Mouse (Mus musculus): ENCODE measurements around the gene Ddx46. TPM values are rescaled to one million over a fixed set of nuclear protein-coding genes. Genes with fewer than 3 reads are reported as not detected.

Ddx46 gene
- 31.4 and 31.5 TPM in 2 replicates for polyA plus RNA-seq (2015; fragmentation: Nextera tagmentation; extraction: Ambion mirVana)

DNA sequence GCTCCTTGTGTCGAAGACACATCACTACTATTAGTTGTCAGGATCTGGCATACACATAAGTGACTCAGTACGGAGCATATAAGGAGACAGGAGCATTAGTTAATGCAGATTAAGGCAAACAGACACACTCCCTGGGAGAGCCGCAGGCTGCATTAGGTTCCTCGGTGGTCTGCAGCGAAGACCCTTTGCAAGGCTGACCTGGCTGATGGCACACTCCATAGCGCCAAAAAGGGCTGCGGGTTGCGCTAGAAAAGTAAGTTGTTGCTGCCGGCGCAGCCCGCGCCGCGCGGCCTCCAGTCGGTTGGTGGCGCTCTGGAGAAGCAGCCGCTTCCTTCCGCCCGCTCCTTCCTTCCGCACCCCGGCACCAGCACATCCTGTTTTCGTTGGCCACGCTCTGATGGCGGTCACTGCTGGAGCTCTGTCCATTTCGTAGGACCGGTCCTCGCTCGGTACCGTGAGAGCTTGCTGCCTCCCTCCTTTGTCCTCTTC, at the start of gene Ddx46:
Gene Ddx46, plus strand, starts transcription at position 389 of the 489 bp plus-strand sequence.
- 6% methylated on average over 30 of the region's 30 CpGs for WGBS
- H3K4me3 ChIP-seq (replicated peaks): peak within 1 kb of the TSS; percentile 98
- H3K4me1 ChIP-seq (replicated peaks): peaks cover 6% of the 10 kb centered on the region; the same call in 1 of the 2 replicates
- H3K27me3 ChIP-seq (replicated peaks): no peaks in the 10 kb centered on the region
- H3K27ac ChIP-seq: no peak within 1 kb of the TSS
- peak within 1 kb of the TSS; percentile 96 for H3K9ac ChIP-seq
- H3K4me2 ChIP-seq (replicated peaks): peak within 1 kb of the TSS; percentile 70
- H3K9me3 ChIP-seq: no peaks in the 10 kb centered on the region
- H3K36me3 ChIP-seq: peaks cover 13% of the 10 kb centered on the region; the same call in 1 of the 2 replicates
- ATAC-seq: peak; percentile 93

DNA sequence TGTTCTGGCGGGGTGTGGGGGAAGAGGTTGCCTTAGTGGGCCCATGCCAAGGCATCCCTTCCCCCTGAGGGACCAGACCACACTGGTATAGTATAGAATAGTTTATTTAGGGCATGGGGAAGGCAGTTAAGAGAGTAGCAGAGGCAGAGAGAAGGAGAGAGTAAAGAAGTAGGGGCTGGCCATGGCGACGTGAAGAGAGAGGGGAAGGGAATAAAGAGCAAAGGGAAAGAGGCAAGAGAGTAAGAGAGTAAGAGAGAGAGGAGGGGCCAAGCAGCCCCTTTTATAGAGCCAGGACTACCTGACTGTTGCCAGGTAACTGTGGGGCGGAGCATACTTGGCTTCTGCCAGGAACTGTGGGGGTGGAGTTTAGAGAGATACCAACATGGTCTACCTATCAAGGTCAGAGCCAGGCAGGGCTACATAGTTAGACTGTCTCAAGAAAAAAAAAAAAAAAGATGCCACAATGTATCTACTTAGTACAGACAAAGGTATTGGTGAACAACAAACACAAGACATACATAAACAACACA, 42.8 kb upstream of the Ddx46 start:
- 68% methylated on average over 4 of the region's 4 CpGs for WGBS
- Histone ChIP-seq H3K9me3 (no peaks in the 10 kb centered on the region), H3K4me2 (replicated peaks) (no peak overlapping the region), H3K27ac (no peak overlapping the region), H3K27me3 (replicated peaks) (no peaks in the 10 kb centered on the region), H3K36me3 (peaks cover 25% of the 10 kb centered on the region), H3K4me3 (replicated peaks) (no peak overlapping the region), H3K9ac (no peak overlapping the region), H3K4me1 (replicated peaks) (peaks cover 5% of the 10 kb centered on the region; the same call in 1 of the 2 replicates)
- ATAC-seq: peak; percentile 24

DNA sequence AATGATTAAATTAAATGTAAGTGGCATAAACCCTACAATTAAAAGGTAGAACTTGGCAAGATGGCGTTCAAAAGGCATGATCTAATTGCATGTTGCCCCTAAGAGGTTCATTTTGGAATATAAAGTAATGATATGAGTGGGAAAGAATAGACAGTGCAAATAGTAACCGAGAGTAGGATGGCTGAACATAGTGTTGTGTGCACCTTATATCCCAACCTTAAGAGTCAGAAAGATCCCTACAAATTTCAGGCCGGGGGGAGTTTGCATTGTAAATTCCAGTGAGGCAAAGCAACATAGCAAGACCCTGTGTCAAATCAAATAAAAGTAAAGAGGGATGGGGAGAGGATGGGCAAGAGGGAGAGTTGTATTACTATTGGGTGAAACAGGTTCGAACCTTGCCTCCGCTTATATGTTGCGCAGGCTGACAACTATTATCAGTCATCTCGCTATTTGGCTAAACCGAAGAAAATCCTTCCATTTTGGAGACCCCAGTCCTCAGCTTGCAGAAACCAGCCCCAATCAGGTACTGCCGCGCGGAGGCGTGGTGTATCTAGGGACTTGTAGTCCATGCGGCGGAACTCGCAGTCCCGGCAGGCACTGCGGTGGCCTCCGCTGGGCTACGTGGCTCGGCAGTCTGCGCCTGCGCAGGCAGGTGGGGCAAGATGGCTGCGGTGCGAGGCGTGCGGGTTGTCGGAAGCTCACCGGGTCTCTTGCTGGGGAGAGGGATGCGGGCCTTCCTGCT, 42.1 kb upstream of the Ddx46 start:
- Histone ChIP-seq H3K9me3 (no peaks in the 10 kb centered on the region), H3K27me3 (replicated peaks) (no peaks in the 10 kb centered on the region), H3K9ac (peak overlapping the region; percentile 83), H3K4me2 (replicated peaks) (peak overlapping the region; percentile 59), H3K36me3 (peaks cover 26% of the 10 kb centered on the region), H3K4me1 (replicated peaks) (peaks cover 5% of the 10 kb centered on the region; the same call in 1 of the 2 replicates), H3K4me3 (replicated peaks) (peak overlapping the region; percentile 75), H3K27ac (peak overlapping the region; percentile 14; the same call in 1 of the 2 replicates)
- 5% methylated on average over 29 of the region's 29 CpGs for WGBS
- peak; percentile 99 for ATAC-seq

DNA sequence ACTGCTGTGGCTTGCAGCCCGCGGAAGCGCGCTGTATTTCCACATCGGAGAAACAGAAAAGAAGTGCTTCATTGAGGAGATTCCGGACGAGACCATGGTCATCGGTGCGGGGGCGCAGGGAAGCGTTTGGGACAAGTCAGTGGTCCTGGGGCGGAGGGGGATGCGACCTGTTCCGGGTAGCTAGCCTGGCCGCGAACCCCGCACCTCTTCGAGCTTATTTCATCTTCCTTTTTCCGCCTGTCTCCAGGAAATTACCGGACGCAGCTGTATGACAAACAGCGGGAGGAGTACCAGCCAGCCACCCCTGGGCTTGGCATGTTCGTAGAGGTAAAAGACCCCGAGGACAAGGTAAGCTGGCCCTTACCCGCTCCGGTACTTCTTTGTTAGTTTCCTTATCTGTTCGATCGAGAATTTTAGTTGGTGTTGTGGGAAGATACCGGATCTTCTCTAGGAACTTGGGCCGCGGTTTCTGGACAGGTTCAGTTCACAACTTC, 41.5 kb upstream of the Ddx46 start:
- peak overlapping the region; percentile 59 for H3K4me2 ChIP-seq (replicated peaks)

DNA sequence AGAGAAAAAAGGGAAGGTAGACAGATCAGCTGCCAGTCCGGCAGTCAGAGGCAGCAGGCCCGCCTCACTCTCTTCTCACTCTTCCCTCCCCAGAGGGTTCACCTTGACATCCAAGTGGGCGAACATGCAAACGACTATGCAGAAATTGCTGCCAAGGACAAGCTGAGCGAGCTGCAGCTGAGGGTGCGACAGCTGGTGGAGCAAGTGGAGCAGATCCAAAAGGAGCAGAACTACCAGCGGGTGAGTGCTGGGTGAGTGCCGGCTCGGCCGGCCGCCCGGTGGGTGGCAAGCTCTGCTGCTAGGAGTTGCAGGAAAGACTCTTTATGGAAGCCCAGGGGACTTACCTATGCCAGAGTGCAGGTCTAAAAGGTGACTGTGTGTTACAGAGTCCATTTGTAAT, 39.5 kb upstream of the Ddx46 start:
- Histone ChIP-seq H3K4me1 (replicated peaks) (peaks cover 5% of the 10 kb centered on the region; the same call in 1 of the 2 replicates), H3K9me3 (no peaks in the 10 kb centered on the region), H3K4me3 (replicated peaks) (no peak overlapping the region), H3K27me3 (replicated peaks) (no peaks in the 10 kb centered on the region), H3K27ac (no peak overlapping the region), H3K4me2 (replicated peaks) (no peak overlapping the region), H3K36me3 (peaks cover 30% of the 10 kb centered on the region), H3K9ac (no peak overlapping the region)
- 83% methylated on average over 12 of the region's 12 CpGs for WGBS
- ATAC-seq: no peak

More for the DNA sequence above, 41.5 kb upstream of the Ddx46 start:
- peak overlapping the region; percentile 14; the same call in 1 of the 2 replicates for H3K27ac ChIP-seq
- peak overlapping the region; percentile 75 for H3K4me3 ChIP-seq (replicated peaks)
- peaks cover 30% of the 10 kb centered on the region for H3K36me3 ChIP-seq
- peak; percentile 68 for ATAC-seq
- WGBS: under 1% methylated on average over 31 of the region's 31 CpGs
- H3K4me1 ChIP-seq (replicated peaks): peaks cover 5% of the 10 kb centered on the region; the same call in 1 of the 2 replicates
- H3K27me3 ChIP-seq (replicated peaks): no peaks in the 10 kb centered on the region
- H3K9me3 ChIP-seq: no peaks in the 10 kb centered on the region
- peak overlapping the region; percentile 83 for H3K9ac ChIP-seq

DNA sequence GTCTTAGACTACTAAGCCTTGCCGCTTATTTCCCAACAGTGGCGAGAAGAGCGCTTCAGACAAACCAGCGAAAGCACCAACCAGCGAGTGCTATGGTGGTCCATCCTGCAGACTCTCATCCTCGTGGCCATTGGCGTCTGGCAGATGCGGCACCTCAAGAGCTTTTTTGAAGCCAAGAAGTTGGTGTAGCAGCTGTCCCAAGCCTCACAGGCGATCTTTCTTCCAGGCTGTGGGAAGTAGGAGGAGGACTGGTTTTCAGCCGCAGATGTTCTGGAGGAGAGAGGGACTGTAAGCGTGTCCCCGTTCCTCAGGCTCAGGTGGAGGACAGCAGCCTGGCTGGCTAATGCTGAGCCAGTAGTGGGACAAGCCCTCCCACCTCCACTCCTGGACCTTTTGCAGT, 38.0 kb upstream of the Ddx46 start:
- no peak for ATAC-seq
- Histone ChIP-seq H3K4me2 (replicated peaks) (no peak overlapping the region), H3K4me3 (replicated peaks) (no peak overlapping the region), H3K27me3 (replicated peaks) (no peaks in the 10 kb centered on the region), H3K9me3 (no peaks in the 10 kb centered on the region), H3K9ac (no peak overlapping the region), H3K27ac (no peak overlapping the region), H3K36me3 (peaks cover 30% of the 10 kb centered on the region), H3K4me1 (replicated peaks) (peaks cover 9% of the 10 kb centered on the region)
- WGBS: 95% methylated on average over 12 of the region's 12 CpGs

DNA sequence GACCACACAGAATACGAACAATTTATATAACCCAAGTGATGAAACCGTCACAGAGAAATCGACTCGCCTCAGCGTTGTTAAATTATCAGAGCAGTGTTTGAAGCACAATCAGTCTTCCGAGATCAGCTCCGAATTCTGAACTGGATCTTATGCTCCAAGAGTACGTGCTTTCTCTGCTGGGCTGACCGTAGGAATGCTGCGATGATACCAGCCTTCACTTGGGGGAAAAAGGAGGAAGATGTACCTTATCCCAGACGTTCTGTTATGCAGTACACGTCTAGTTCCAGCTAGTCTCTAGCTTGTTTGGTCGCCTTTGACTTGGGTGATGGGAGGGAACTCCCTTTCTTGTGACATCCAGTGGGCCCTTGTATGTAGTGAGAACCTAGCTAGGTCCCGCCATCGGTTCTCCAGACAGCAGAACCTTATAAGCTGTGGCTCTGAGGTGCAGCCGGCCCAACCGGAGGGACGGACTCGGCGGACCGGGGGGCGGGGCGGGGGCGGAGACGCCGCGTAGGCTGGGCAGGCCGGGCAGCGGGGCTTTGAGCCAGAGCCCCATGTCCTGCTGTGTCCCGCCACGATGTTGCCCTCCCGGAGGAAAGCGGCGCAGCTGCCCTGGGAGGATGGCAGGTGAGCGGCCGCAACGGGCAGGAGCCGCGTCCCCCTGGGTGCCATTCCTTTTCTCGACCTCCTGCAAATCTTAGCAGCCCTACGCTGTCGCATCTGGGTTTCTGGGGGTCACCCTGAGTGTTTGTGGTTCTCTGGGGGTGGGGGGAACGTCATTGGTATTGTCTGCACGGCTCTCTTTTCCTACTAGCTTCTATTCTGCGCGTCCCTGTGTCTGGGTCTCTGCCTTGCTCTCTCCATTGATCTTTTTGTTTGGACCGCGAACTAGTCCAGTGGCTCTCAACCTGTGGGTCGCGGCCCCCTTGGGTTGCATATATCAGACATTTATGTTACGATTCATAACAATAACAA, 35.0 kb upstream of the Ddx46 start, which contains the start of gene B4galt7:
Gene B4galt7, plus strand, starts transcription at position 331 of the 975 bp plus-strand sequence.
- WGBS: 7% methylated on average over 51 of the region's 51 CpGs
- H3K9me3 ChIP-seq: no peaks in the 10 kb centered on the region
- H3K4me1 ChIP-seq (replicated peaks): peaks cover 4% of the 10 kb centered on the region
- no peaks in the 10 kb centered on the region for H3K27me3 ChIP-seq (replicated peaks)
- peak within 1 kb of the TSS; percentile 95 for H3K4me3 ChIP-seq (replicated peaks)
- peak; percentile 93 for ATAC-seq
- H3K36me3 ChIP-seq: peaks cover 30% of the 10 kb centered on the region
- peak within 1 kb of the TSS; percentile 94 for H3K9ac ChIP-seq
- H3K27ac ChIP-seq: peak within 1 kb of the TSS; percentile 51
- peak within 1 kb of the TSS; percentile 74 for H3K4me2 ChIP-seq (replicated peaks)

DNA sequence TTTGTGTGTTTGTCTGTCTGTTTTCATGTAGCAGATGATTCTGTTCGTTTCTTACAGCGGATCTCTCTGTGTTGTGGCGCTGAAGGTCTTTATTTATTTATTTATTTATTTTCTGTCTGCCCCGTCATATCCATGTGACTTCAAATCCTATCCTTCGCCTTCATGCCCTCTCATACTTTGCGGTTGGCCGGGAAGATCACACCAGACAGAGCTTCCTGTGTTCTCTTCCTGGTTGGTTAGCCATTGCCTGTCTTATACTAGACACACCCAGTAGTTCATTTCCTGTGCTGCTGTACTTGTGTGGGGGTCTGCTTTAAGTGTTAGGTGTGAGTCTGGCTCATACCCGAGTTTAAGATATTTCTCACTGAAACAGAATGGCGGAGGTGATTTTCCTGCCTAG, 34.2 kb upstream of the Ddx46 start:
- Histone ChIP-seq H3K9me3 (no peaks in the 10 kb centered on the region), H3K4me3 (replicated peaks) (peak overlapping the region; percentile 95), H3K9ac (peak overlapping the region; percentile 94; the same call in 1 of the 2 replicates), H3K27ac (no peak overlapping the region), H3K4me2 (replicated peaks) (peak overlapping the region; percentile 74), H3K4me1 (replicated peaks) (peaks cover 4% of the 10 kb centered on the region), H3K27me3 (replicated peaks) (no peaks in the 10 kb centered on the region), H3K36me3 (peaks cover 24% of the 10 kb centered on the region)
- WGBS: 16% methylated on average over 9 of the region's 9 CpGs
- ATAC-seq: peak; percentile 28; the same call in 1 of the 2 replicates

DNA sequence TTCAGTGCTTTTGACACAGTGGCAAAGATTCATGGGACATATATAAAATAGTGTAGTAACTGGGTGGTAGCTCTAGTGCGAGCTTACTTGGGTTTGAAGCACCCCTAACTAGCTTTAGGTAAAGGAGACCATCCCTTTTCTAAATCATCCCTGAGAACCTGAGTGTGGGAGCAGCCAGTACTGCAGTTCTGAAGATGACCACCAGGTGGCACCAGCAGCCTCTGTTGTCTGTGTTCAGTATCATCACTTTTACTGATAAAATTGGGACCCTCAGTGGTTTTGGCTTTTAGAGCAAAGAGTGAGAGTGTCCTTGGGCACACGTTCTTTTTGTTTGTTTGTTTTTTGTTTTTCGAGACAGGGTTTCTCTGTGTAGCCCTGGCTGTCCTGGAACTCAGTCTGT, 33.2 kb upstream of the Ddx46 start:
- Histone ChIP-seq H3K27ac (no peak overlapping the region), H3K9ac (no peak overlapping the region), H3K27me3 (replicated peaks) (no peaks in the 10 kb centered on the region), H3K36me3 (peaks cover 14% of the 10 kb centered on the region), H3K4me3 (replicated peaks) (no peak overlapping the region), H3K4me2 (replicated peaks) (no peak overlapping the region), H3K9me3 (no peaks in the 10 kb centered on the region), H3K4me1 (replicated peaks) (peaks cover 4% of the 10 kb centered on the region)
- no peak for ATAC-seq
- 4% methylated on average over 3 of the region's 3 CpGs for WGBS

DNA sequence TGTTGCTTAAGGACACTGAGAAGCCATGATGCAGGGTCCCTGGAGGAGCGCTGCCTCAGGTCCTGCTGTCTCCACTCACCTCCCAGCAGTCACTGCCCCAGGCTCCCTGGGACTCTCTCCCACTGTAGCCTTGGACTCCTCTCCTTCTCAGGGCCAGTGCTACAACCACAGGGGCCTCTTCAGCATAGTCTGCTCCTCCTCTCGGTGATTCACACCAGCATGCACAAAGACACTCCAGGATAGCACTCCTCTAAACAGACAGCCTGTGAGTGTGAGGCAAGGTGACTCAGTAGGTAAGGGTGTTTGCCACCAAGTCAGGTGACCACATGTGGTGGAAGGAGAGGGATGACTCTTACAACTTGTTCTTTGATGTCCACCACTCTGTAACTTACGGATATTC, 30.2 kb upstream of the Ddx46 start:
- WGBS: 92% methylated on average over 3 of the region's 3 CpGs
- H3K9ac ChIP-seq: no peak overlapping the region
- no peak for ATAC-seq
- no peaks in the 10 kb centered on the region for H3K27me3 ChIP-seq (replicated peaks)
- no peak overlapping the region for H3K4me3 ChIP-seq (replicated peaks)
- H3K4me1 ChIP-seq (replicated peaks): peaks cover 4% of the 10 kb centered on the region
- H3K9me3 ChIP-seq: no peaks in the 10 kb centered on the region
- no peak overlapping the region for H3K4me2 ChIP-seq (replicated peaks)
- 0 out of 2 replicates have a peak, but pooled peaks cover 18% of the 10 kb centered on the region for H3K36me3 ChIP-seq
- H3K27ac ChIP-seq: no peak overlapping the region

DNA sequence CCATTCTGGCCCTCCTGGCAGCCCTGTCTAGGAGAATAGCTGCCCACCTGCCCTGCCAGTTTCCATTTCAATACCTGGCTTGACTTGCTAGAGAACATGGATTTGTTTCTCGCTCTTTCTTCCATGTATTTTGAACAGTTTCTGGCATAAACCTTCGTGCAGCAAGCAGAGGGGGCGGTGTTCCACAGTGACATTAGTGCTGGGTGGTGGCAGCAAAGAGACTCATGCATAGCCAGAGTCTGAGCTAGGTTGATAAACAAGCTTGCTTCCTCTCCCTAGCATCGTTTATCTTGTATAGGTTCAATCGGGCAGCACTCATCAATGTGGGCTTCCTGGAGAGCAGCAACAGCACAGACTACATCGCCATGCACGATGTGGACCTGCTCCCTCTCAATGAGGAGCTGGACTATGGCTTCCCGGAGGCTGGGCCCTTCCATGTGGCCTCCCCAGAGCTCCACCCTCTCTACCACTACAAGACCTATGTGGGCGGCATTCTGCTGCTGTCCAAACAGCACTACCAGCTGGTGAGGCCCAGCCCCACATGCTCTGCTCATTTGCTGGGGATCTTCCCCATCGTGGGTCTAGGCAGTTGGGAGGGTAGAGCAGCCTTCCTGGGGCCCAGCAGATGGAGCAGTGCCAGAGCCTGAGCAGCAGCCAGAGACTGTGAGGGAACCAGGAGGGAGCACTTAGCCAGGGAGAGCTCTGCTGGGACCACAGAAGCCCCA, 27.8 kb upstream of the Ddx46 start:
- Histone ChIP-seq H3K9me3 (no peaks in the 10 kb centered on the region), H3K36me3 (0 out of 2 replicates have a peak, but pooled peaks cover 18% of the 10 kb centered on the region), H3K4me2 (replicated peaks) (no peak overlapping the region), H3K9ac (no peak overlapping the region), H3K4me3 (replicated peaks) (no peak overlapping the region), H3K27ac (no peak overlapping the region), H3K27me3 (replicated peaks) (no peaks in the 10 kb centered on the region), H3K4me1 (replicated peaks) (no peaks in the 10 kb centered on the region)
- no peak for ATAC-seq
- 74% methylated on average over 10 of the region's 10 CpGs for WGBS

Data from intestine, embryonic 15.5 days (tissue).